Mouse (Mus musculus) liver, embryonic 14.5 days (tissue): ENCODE results near the gene Shf.

Source experiments
- CTCF ChIP-seq: IDR thresholded peaks from 2 replicates; pipeline ENCODE4 v1.5.1; 2016; ENCODE audit warnings: antibody characterized with exemption, low read depth, control low read depth
- EP300 ChIP-seq: IDR thresholded peaks from 2 replicates; pipeline ENCODE4 v1.6.1; 2016; ENCODE audit warnings: antibody characterized with exemption, low read depth

- no peak for TF ChIP-seq CTCF
- no peak for TF ChIP-seq EP300
Observed at GRCm38 (mm10) chr2:122374012-122374411, 5.0 kb upstream of the Shf start.
